Mouse (Mus musculus) megakaryocyte-erythroid progenitor cell, adult 5-6 weeks (primary cell): ENCODE results near the gene E2f4. TPM values are rescaled to one million over a fixed set of nuclear protein-coding genes. Genes with fewer than 3 reads are reported as not detected.

Experiments
- ATAC-seq: replicated peaks from 2 replicates; pipeline ENCODE4 v1.8.0; 2016; ENCODE audit warnings: mild to moderate bottlenecking, inconsistent platforms; ENCODE audit not compliant: severe bottlenecking, poor library complexity, low FRiP score, low TSS enrichment
- total RNA-seq, 2 experiments: library from RNA; stranded (forward) in 1 of 2; stranded (reverse) in 1 of 2; fragments of 200-1000, 215-1000 nt in 1 of 2; fragments of >200 nt in 1 of 2; fragmentation: Nextera tagmentation in 1 of 2; gene quantifications; 2 replicates each; pipeline ENCODE4 v1.2.3; 2014 to 2017

The E2f4 gene
- total RNA-seq, 2 experiments from 2014 or later = 128 to 390 TPM

DNA sequence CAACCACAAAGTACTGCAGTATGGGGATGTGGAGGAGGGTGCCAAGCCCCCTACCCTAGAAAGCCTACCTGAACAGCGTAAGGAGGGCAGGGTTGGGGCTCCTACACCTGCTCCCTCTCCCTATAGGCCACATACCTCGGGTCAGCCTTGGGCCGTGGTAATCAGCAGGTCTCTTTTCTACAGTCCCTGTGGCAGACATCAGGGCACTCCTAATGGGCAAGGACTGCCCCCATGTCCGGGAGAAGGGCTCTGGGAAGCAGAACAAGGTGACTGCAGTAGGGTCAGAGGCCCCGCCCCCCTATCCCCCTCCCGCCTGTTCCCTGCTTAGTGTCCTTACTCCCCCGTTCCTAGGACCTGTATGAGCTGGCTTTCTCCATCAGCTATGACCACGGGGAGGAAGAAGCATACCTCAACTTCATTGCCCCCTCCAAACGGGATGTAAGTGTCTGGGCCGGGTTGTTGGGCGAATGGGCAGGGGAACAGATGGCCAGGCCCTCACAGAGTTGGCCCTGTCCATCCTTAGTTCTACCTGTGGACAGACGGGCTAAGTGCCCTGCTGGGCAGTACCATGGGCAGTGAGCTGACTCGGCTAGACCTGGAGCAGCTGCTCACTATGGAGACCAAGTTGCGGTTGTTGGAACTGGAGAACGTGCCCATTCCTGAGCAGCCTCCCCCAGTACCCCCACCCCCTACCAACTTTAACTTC is 11.8 kb downstream of the E2f4 start:
- ATAC-seq = no peak

DNA sequence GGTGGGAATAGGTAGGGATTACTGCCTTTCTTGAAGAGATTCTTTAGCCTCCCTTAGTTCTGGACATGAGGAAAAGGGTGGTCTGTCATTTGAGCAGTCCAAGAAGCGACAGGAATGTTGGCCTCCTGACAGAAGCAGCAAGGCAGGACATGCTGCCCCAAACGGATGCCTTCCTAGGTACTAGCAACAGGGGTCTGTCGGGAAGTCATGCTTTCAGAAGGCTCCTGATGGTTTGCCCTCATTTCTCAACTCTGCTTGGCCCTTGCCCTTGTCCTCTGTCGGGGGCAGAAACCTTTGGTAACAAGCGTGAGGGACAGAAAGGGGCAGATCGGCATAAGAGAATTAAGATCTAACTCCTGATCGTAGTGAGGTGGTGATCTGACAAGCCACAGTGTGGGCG is 12.7 kb downstream of the E2f4 start:
- ATAC-seq = no peak

DNA sequence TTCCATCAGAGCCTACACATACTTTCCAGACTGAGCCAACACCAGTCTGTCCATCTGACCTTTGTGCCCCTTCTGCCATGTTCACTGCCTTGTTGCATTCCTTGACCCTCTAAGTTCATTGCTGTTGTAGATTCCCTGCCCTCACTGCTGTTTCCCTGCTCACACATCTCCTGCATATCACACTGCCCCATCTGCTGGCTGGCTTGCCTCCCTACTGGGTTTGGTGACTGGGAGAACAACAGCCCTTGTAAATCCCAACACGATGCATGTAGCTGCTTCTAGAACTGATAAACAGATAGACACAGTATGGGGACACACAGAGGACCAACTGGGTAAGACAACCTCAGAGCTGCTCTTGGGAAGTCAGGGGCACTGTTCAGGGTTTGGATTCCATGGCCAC is 14.3 kb downstream of the E2f4 start:
- peak; percentile 69 for ATAC-seq

DNA sequence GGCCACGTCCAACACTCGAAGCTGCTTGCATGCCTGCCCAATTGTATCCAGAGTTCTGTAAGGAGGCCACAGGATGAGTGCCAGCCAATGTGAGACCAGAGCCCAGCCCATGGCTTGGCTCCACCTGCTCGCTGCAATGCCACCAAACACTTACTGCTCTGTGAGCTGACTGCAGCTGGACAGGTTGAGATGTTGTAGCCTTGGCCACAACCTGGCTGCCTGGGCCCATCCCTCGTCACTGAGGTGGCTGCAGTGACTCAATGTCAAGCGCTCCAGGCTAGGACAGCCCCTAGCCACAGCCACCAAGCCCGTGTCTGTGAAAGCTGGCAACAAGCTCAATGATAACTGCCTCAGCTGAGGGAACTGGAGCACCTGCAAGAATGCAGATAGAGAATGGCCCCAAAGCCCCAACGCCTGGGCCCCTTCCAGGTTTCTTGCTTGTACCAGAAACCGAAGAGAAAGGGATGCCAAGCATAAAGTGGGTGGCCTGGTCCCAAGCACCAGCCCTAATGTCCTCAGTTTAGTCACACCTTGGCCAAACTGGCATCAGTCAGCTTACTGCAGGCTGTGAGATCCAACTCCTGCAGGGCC is 15.5 kb downstream of the E2f4 start:
- ATAC-seq = peak; percentile 77

DNA sequence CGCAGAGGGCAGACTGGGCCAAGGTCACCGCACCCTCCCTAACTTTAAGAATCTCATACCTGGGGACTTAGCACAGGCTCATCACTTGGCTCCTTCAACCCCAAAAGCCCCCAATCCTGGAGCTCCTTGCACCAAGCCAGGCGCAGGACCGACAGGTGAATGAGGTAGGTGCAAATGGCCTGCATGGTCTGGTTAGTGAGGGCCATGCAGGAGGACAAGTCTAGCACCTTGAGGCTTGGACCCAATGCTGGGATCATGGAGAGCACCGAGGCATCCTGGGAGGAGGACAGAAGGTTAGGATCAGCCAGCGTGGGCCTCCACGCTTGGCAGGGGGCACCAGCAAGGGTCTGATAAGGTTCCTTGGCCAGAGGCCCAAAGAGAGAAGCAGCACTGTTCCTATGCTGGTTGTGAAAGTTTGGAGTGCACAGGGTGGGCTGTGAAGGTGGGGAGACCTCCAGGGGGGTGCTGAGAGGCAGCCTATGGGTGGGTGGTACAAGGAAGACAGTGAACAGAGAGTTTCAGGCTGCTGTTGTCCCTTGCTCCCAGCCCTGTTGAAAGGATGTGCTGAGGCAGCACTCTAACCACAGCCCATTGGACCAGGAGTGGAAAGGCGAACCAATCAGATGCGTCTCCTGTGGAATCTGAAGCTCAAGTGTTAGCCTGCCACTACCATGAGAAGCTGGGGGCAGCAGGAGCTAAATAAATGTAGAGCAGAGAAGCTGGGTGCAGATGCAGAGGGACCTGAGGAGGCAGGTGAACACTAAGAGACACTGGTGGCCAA is 16.3 kb downstream of the E2f4 start:
- peak; percentile 15; the same call in 1 of the 2 replicates for ATAC-seq

DNA sequence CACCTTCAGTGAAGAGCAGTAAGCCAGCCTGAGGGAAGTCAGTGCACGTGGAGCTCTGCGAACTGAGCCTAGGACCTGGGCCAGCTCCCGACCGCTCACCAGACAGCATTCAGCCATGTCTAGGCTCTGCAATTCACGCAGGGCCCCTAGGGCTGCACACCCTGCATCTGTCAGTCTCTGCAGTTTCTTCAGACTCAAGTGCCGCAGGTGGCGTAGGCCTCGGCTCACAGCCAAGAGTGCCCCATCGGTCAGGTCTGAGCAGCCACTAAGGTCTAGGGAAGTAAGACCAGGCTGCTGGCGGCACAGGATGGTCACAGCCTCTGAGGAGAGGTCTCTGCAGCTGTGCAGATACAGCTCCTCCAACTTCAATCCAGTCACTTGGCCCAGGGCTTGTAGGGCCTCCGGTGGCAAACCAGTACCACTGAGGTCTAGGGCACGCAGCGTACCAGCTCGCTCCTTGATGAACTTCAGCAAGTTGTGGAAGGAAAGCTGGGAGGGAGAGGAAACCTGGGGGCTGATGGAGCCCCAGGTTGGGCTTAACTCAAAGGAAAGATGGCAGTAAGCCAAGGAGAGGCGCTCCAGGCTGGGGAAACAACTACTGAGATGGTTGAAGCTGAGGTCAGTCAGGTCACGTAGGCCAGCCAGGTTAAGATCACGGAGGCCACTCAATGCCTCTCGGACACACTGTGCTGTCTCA is 17.8 kb downstream of the E2f4 start:
- no peak for ATAC-seq

DNA sequence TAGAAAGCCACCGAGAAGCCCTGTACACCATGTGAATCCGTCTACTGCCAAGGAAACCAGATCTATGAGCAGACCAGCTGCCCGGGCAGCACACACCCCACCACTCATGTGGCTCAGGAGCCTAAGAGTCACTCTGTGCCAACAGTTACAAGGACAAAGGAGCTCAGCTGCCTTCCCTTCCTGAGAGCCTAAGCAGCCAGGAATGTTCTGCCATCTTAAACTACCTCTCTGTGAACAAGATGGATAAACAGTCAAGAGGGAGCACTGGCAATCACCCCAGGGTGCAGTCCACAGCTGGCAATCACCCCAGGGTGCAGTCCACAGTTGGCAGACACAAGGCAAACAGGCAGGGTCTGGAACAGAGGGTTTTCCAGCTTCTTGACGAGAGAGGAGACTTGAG is 20.5 kb downstream of the E2f4 start:
- no peak for ATAC-seq

DNA sequence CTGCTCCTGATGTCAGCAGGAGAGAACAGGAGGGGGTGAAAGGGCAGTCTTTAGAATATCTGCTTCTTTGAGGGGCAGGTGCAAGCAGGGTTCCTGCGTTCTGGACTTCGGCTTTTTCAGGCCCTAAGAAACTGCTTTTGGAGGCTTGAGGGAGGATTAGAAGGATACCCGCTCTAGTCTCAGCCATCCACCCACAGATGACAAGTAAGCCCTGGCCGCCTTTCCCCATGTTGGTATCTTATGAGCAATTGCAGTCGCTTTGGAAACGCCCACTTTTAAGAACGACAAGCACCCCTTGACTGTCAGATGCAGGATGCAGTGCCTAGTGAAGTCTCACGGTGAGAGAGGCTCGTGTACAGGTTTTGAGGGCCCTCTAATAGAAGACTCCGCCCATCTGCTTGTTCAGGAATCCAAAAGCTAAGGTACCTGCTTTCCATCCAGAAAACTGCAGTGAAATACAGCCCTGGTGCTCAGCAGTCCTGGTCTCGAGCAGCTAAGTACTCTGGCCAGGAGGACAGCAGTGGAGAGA is 21.3 kb downstream of the E2f4 start:
- ATAC-seq = no peak

DNA sequence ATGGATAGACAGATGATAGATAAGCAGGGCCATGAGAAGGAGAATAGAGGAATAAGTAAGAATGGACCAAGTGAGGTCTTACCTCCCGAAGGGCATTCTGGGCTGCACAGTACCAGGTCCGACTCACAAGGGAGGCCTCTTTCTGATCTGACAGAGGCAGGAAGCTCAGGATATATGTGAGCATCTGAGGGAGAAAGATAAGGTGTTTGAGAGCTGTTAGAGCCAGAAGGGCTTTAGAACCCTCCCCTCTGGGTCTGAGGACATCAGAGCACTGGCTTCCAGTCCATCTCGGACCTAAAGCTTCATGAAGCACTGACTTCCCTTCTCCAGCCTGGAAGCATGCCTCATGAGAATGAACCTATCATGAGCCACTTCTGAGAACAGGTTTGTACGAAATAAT is 25.7 kb downstream of the E2f4 start:
- ATAC-seq = peak; percentile 64

DNA sequence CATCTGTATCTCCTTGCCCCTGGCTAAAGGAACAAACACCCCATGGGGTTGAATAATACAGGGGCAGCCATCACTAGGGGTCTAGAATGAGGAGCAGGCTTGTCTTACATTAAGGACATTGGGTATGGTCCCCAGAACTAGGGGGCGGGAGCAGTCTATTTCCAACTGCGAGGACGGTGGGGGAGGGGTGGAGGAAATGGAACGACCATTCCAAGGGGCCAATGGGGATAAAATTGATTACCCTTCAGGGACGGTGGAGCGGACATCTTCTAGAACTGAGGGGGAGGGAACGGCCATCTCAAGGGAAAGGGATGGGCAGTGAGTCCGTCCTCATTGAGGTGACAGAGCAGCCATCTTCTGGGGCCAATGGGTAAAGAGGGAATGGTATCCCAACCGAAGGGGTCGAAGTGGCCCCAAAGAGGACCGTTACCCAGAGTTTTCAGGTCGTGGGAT is 28.2 kb downstream of the E2f4 start:
- peak; percentile 5; the same call in 1 of the 2 replicates for ATAC-seq

DNA sequence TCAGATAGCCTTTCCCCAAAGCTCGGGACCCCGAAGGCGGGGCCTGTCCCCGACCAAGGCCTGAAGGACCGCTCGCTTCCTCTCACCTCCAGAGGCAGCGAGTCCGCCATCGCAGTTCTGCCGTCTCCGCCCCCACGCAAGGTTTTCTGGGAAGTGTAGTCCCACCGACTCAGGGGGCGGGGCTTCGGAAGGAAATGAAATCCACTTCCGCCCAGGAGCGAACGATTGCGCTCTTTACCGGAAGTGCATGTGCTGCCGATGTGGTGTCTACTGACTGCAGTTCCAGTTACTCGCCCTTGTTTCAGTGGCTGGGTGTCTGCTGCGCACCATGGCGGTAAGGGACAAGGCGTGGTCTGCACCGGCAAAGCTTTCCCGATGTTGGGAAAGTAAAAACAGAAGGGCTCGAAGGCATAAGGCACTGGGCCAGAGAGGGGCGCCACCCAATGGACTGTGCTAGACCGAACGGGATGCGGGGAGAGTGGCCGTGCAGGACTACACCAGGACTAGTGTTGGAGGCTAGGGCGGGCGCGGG is 28.7 kb downstream of the E2f4 start, which contains the start of the genes Lrrc29 and Tmem208:
Lrrc29 (minus strand) TSS at position 138 of the 532 bp plus-strand sequence.
Tmem208 (plus strand) TSS at position 214 of the 532 bp plus-strand sequence.
- peak; percentile 86 for ATAC-seq

DNA sequence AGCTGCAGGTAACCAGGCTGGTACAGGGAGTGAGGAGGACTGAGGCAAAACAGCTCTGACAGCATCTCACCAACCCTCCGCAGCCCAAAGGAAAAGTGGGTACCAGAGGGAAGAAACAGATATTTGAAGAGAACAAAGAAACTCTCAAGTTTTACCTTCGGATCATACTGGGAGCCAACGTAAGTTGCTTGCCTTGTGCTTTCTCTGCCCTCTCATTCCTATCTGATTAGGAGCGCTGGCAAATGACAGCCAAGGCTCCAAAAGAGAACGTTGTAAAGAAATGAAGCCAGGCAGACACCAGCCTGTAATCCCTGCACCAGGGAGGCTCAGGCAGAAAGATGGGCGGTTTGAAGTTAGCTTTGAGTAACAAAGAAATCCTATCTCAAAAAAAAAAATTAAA is 29.5 kb downstream of the E2f4 start:
- ATAC-seq = no peak

DNA sequence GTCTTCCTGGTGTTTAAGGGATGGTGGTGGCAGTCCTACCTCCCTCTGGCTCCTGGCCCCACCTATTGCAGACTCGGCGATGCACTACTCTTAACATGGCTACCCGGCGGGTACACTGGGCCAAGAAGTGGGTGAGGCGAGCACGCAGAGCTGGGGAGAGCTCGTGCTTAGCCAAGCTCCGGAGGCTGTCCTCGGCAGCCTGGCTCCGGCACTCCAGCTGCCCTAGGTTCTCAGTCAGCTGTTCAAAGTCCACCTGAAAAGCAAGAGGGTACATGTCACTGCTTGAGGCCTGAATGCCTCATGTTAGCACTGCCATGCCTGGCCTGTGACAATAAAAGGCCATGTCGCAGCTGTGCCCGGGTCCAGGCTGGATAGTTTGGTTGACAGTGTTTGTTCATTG is 32.9 kb downstream of the E2f4 start:
- no peak for ATAC-seq

DNA sequence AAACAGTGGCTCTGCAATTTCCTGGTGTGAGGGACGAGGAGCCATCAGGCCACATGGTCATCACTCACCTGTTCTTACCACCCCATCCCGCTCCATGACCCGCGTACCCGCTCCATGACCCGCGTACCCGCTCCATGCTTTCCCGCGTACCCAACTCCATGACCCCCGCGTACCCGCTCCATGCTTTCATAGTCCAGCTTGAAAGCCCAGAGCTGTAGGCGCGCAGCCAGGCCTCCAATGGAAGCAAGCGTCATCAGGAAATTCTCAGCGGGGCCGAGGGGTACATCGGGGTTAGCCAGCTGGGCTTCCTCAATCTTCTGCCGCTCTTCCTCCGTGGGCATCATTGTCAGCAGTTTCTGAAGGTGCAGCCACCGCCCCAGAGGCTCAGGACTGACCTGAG is 34.0 kb downstream of the E2f4 start:
- no peak for ATAC-seq

DNA sequence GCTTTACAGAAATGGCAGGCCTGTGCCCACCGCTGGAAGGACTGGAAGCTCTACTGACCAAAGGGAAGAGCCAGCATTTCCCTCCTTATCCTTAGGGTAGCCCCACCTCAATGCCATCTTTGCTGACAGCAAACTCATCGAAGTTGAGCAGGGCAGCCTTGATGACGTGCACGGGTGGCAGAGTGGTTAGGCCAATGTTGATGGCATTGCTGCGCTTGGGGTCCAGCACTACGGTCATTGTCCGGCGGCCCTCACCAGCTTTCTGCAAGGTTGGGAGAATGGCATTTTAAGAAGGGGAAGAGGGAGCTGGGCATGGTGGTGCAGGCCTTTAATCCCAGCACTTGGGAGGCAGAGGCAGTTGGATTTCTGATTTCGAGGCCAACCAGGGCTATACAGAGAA is 34.5 kb downstream of the E2f4 start:
- ATAC-seq = no peak

DNA sequence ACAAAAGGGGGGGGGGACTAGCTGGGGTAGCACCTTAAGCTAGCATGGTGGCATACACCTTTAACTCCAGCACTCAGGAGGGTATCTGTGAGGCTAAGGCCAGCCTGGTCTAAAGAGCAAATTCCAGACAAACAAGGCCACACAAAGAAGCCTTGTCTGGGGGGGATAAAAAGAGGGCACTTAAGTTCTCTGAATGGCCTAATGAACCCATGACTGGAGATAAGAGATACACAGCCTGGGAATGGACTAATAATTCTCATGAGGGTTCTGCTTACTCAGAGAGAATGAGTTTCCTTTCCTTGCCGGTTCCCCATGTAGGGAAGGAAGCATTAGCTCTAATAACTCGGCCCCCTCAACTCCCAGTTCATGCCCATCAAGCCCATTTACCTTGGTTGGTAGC is 35.1 kb downstream of the E2f4 start:
- no peak for ATAC-seq

DNA sequence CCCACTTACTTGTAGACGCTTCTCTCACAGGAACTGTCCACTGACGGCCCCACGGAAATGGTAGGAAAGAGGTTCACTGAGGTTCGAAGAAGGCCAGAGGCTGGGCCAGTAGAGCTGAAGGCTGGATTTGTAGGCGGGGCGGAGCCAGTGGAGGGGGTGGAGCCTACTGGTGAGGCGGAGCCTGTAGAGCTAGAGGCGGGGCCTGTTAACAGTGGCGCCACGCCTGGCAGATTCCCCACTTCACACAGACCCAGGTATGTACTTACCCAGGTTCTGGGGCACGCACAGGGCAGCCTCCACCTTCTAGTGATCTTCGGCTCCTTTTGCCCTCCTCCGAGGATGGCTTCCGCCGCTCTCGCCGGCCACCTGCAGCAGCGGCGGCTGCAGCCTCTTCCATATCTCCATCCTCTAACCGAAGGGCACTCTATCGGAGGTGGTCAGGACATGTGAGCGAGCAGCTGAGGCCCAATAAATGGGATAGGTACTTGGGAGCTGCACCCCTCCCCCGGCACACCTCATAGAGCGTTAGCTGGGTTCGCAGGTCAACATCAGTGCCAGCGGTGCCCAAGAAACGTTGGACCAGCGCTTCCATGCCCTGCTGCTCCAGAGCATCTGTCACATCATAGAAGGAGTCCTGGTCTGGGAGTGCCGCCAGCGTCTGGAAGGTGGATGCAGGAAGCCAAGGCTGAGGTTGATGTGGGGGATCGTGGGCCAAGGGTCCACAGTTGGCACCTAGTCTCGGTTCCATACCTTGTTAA is 39.1 kb downstream of the E2f4 start:
- ATAC-seq = no peak

DNA sequence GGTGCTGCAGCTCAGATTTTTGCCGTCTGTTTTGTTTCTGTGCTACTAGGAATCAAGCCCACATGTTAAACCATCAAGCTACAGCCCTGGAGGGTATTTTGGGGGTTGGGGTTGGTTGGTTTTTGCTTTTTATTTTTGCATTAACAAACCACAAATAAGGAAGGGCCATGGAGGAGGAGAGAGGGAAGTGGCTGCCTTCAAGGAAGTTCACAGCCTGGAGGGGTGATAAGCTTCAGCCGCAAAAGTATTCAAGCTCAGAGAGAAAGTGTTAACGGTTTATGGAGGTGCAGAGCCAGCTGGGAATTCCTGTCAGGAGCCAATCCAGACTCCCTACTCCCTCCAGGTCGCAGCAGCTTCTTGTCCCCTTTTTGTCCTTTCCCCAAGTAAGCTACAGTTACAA is 41.5 kb downstream of the E2f4 start:
- ATAC-seq = no peak
